Mouse (Mus musculus) kidney, embryonic 15.5 days (tissue): ENCODE measurements around the gene Coro2a. TPM values are rescaled to one million over a fixed set of nuclear protein-coding genes. Genes with fewer than 3 reads are reported as not detected.
A peak's percentile ranks its signal among the peaks of the same experiment; 100 is the strongest.
"Not testable (repeated sequence)": the region's sequence is repeated elsewhere in the genome, so short reads cannot be mapped to it uniquely, and the experiment has no call there.

ENCODE experiments used
- ATAC-seq: fragments of 200-750 bp; cut with Nextera tagmentation; replicated peaks from 2 replicates; pipeline ENCODE4 v1.8.0; 2017; ENCODE audit warnings: moderate TSS enrichment; ENCODE audit not compliant: low FRiP score
- H3K27ac ChIP-seq: fragments of 300-500 bp; sonication (generic); 2 replicates; pipeline ENCODE4 v1.5.1; 2015; ENCODE audit warnings: mild to moderate bottlenecking, inconsistent platforms
- H3K27me3 ChIP-seq: fragments of 300-500 bp; sonication (generic); 2 replicates; pipeline ENCODE4 v1.6.1; 2015; ENCODE audit warnings: inconsistent platforms
- H3K36me3 ChIP-seq: fragments of 300-500 bp; sonication (generic); 2 replicates; pipeline ENCODE4 v1.6.1; 2015; ENCODE audit warnings: inconsistent platforms
- H3K4me1 ChIP-seq: fragments of 300-500 bp; sonication (generic); 2 replicates; pipeline ENCODE4 v1.6.1; 2015; ENCODE audit warnings: inconsistent platforms
- H3K4me2 ChIP-seq: fragments of 300-500 bp; sonication (generic); 2 replicates; pipeline ENCODE4 v1.6.1; 2015; ENCODE audit warnings: moderate library complexity, mild to moderate bottlenecking, inconsistent platforms
- H3K4me3 ChIP-seq: fragments of 300-500 bp; sonication (generic); replicated peaks from 2 replicates; pipeline ENCODE4 v1.5.1; 2015; ENCODE audit warnings: mild to moderate bottlenecking, inconsistent platforms
- H3K9ac ChIP-seq: fragments of 300-500 bp; sonication (generic); 2 replicates; pipeline ENCODE4 v1.6.1; 2015; ENCODE audit warnings: mild to moderate bottlenecking, inconsistent platforms
- H3K9me3 ChIP-seq: fragments of 300-500 bp; sonication (generic); replicated peaks from 2 replicates; pipeline ENCODE4 v1.6.1; 2016; ENCODE audit warnings: inconsistent platforms
- WGBS: fragments of 180-500 bp; shearing (Covaris S2); methylation state at CpG from one replicate; pipeline ENCODE4 v1.1.7; 2015; ENCODE audit warnings: mixed read lengths; 5-methylcytosine and 5-hydroxymethylcytosine counted together
- polyA plus RNA-seq: library from polyadenylated mRNA; unstranded; fragments of >200 nt; fragmentation: Nextera tagmentation; extraction: Ambion mirVana; gene quantifications from 2 replicates; pipeline ENCODE4 v1.2.1, GENCODE M21; 2015

Coro2a gene
- polyA plus RNA-seq, 1 experiment from 2014 or later = 4.8 TPM

- 76% methylated on average over 3 of the region's 3 CpGs for WGBS
- no peak overlapping the region for H3K9ac ChIP-seq
- H3K27me3 ChIP-seq = peaks cover 21% of the 10 kb centered on the region
- ATAC-seq = no peak
- H3K4me1 ChIP-seq = peaks cover 10% of the 10 kb centered on the region; the same call in 1 of the 2 replicates
- H3K36me3 ChIP-seq = no peaks in the 10 kb centered on the region
- H3K4me3 ChIP-seq = no peak overlapping the region
- no peak overlapping the region for H3K4me2 ChIP-seq
- no peaks in the 10 kb centered on the region for H3K9me3 ChIP-seq
- no peak overlapping the region for H3K27ac ChIP-seq
Measured at GRCm38 (mm10) chr4:46607601-46608000, 5.6 kb upstream of the Coro2a start.

GRCm38 (mm10) chr4:46605451-46605850 lies 3.4 kb upstream of the Coro2a start:
- H3K9ac ChIP-seq = no peak overlapping the region
- no peak for ATAC-seq
- H3K9me3 ChIP-seq = no peaks in the 10 kb centered on the region
- no peak overlapping the region for H3K27ac ChIP-seq
- H3K27me3 ChIP-seq = peaks cover 39% of the 10 kb centered on the region
- H3K4me1 ChIP-seq = peaks cover 28% of the 10 kb centered on the region
- no peaks in the 10 kb centered on the region for H3K36me3 ChIP-seq
- H3K4me3 ChIP-seq = no peak overlapping the region
- 61% methylated on average over 11 of the region's 11 CpGs for WGBS
- no peak overlapping the region for H3K4me2 ChIP-seq

- ATAC-seq = no peak
- H3K36me3 ChIP-seq = no peaks in the 10 kb centered on the region
- peaks cover 56% of the 10 kb centered on the region for H3K27me3 ChIP-seq
- peaks cover 28% of the 10 kb centered on the region for H3K4me1 ChIP-seq
- WGBS = 58% methylated on average over 7 of the region's 7 CpGs
- H3K4me3 ChIP-seq = no peak overlapping the region
- H3K9ac ChIP-seq = no peak overlapping the region
- no peak overlapping the region for H3K27ac ChIP-seq
- H3K4me2 ChIP-seq = no peak overlapping the region
- no peaks in the 10 kb centered on the region for H3K9me3 ChIP-seq
Measured at GRCm38 (mm10) chr4:46602704-46603103, 702 bp upstream of the Coro2a start.

GRCm38 (mm10) chr4:46601258-46601843 lies 651 bp downstream of the Coro2a start:
- WGBS = 1% methylated on average over 52 of the region's 52 CpGs
- peaks cover 56% of the 10 kb centered on the region for H3K27me3 ChIP-seq
- peak; percentile 50 for ATAC-seq
- H3K9ac ChIP-seq = peak overlapping the region; percentile 57
- H3K4me1 ChIP-seq = peaks cover 28% of the 10 kb centered on the region
- no peaks in the 10 kb centered on the region for H3K36me3 ChIP-seq
- H3K4me2 ChIP-seq = peak overlapping the region; percentile 97
- H3K27ac ChIP-seq = no peak overlapping the region
- H3K9me3 ChIP-seq = no peaks in the 10 kb centered on the region
- peak overlapping the region; percentile 63 for H3K4me3 ChIP-seq

GRCm38 (mm10) chr4:46600473-46601257 lies 1.3 kb downstream of the Coro2a start:
- no peak overlapping the region for H3K9ac ChIP-seq
- WGBS = 36% methylated on average over 20 of the region's 20 CpGs
- H3K27me3 ChIP-seq = peaks cover 56% of the 10 kb centered on the region
- H3K9me3 ChIP-seq = no peaks in the 10 kb centered on the region
- H3K4me3 ChIP-seq = peak overlapping the region; percentile 63
- no peak for ATAC-seq
- H3K4me2 ChIP-seq = peak overlapping the region; percentile 97
- no peaks in the 10 kb centered on the region for H3K36me3 ChIP-seq
- peaks cover 28% of the 10 kb centered on the region for H3K4me1 ChIP-seq
- no peak overlapping the region for H3K27ac ChIP-seq

- not testable (repeated sequence) for ATAC-seq, H3K9ac ChIP-seq, H3K9me3 ChIP-seq, H3K27ac ChIP-seq, H3K36me3 ChIP-seq, H3K4me3 ChIP-seq, H3K4me2 ChIP-seq
- Histone ChIP-seq H3K27me3 (peaks cover 56% of the 10 kb centered on the region), H3K4me1 (peaks cover 25% of the 10 kb centered on the region)
- WGBS = 79% methylated on average over 12 of the region's 12 CpGs
Measured at GRCm38 (mm10) chr4:46599609-46600008, 2.4 kb downstream of the Coro2a start.

GRCm38 (mm10) chr4:46598981-46599380 lies 3.0 kb downstream of the Coro2a start:
- ATAC-seq = no peak
- WGBS = 76% methylated on average over 6 of the region's 6 CpGs
- no peak overlapping the region for H3K4me3 ChIP-seq
- no peaks in the 10 kb centered on the region for H3K9me3 ChIP-seq
- no peak overlapping the region for H3K4me2 ChIP-seq
- H3K9ac ChIP-seq = no peak overlapping the region
- no peak overlapping the region for H3K27ac ChIP-seq
- H3K36me3 ChIP-seq = no peaks in the 10 kb centered on the region
- H3K27me3 ChIP-seq = peaks cover 51% of the 10 kb centered on the region
- H3K4me1 ChIP-seq = peaks cover 19% of the 10 kb centered on the region

- no peak overlapping the region for H3K4me3 ChIP-seq
- no peaks in the 10 kb centered on the region for H3K36me3 ChIP-seq
- peaks cover 44% of the 10 kb centered on the region for H3K27me3 ChIP-seq
- 66% methylated on average over 10 of the region's 10 CpGs for WGBS
- no peaks in the 10 kb centered on the region for H3K9me3 ChIP-seq
- H3K9ac ChIP-seq = no peak overlapping the region
- no peak overlapping the region for H3K4me2 ChIP-seq
- no peak for ATAC-seq
- H3K27ac ChIP-seq = peak overlapping the region; percentile 58; the same call in 1 of the 2 replicates
- H3K4me1 ChIP-seq = peaks cover 19% of the 10 kb centered on the region
Measured at GRCm38 (mm10) chr4:46598111-46598510, 3.9 kb downstream of the Coro2a start.

GRCm38 (mm10) chr4:46597286-46597961 lies 4.6 kb downstream of the Coro2a start:
- no peak overlapping the region for H3K9ac ChIP-seq
- no peaks in the 10 kb centered on the region for H3K36me3 ChIP-seq
- H3K27me3 ChIP-seq = peaks cover 39% of the 10 kb centered on the region
- H3K4me2 ChIP-seq = no peak overlapping the region
- peak overlapping the region; percentile 58 for H3K27ac ChIP-seq
- 74% methylated on average over 11 of the region's 11 CpGs for WGBS
- no peak; the same call in 1 of the 2 replicates for ATAC-seq
- peaks cover 17% of the 10 kb centered on the region for H3K4me1 ChIP-seq
- H3K4me3 ChIP-seq = no peak overlapping the region
- H3K9me3 ChIP-seq = no peaks in the 10 kb centered on the region

GRCm38 (mm10) chr4:46596398-46596797 lies 5.6 kb downstream of the Coro2a start:
- H3K4me2 ChIP-seq = no peak overlapping the region
- 79% methylated on average over 6 of the region's 6 CpGs for WGBS

GRCm38 (mm10) chr4:46594131-46594530 lies 7.9 kb downstream of the Coro2a start:
- Histone ChIP-seq H3K4me1 (peaks cover 13% of the 10 kb centered on the region; the same call in 1 of the 2 replicates), H3K9ac (no peak overlapping the region), H3K27ac (no peak overlapping the region), H3K36me3 (no peaks in the 10 kb centered on the region), H3K4me2 (no peak overlapping the region), H3K27me3 (peaks cover 8% of the 10 kb centered on the region), H3K4me3 (no peak overlapping the region), H3K9me3 (no peaks in the 10 kb centered on the region)
- WGBS = 83% methylated on average over 5 of the region's 5 CpGs
- ATAC-seq = no peak

More at GRCm38 (mm10) chr4:46596398-46596797, 5.6 kb downstream of the Coro2a start:
- H3K27ac ChIP-seq = no peak overlapping the region
- no peaks in the 10 kb centered on the region for H3K36me3 ChIP-seq
- no peaks in the 10 kb centered on the region for H3K9me3 ChIP-seq
- H3K4me3 ChIP-seq = no peak overlapping the region
- H3K27me3 ChIP-seq = peaks cover 28% of the 10 kb centered on the region
- ATAC-seq = no peak
- peaks cover 7% of the 10 kb centered on the region for H3K4me1 ChIP-seq
- no peak overlapping the region for H3K9ac ChIP-seq

GRCm38 (mm10) chr4:46593472-46593871 lies 8.5 kb downstream of the Coro2a start:
- H3K4me2 ChIP-seq = no peak overlapping the region
- H3K9ac ChIP-seq = no peak overlapping the region
- H3K27me3 ChIP-seq = peaks cover 5% of the 10 kb centered on the region
- no peak for ATAC-seq
- peaks cover 13% of the 10 kb centered on the region; the same call in 1 of the 2 replicates for H3K4me1 ChIP-seq
- no peaks in the 10 kb centered on the region for H3K36me3 ChIP-seq
- no peaks in the 10 kb centered on the region for H3K9me3 ChIP-seq
- H3K27ac ChIP-seq = no peak overlapping the region
- WGBS = 32% methylated on average over 6 of the region's 6 CpGs
- H3K4me3 ChIP-seq = no peak overlapping the region
